ENCODE assay signal across 23 mouse cellular contexts in the genomic region with DNA sequence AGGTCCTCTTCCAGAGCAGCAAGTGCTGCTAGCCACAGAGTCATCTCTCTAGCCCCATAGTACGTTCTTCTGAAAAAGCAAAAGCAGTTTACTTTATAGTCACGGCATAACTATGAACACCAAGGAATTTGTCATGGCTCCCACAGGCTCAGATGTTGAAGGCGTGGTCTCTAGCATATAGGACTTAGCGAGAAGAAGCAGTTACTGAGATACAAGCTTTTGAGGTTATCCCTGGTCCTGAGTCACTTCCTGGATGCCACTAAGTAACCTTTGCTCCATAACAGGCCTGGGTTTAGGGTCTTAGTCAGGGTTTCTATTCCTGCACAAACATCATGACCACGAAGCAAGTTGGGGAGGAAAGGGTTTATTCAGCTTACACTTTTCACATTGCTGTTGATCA. TPM values are rescaled to one million over a fixed set of nuclear protein-coding genes. Genes with fewer than 3 reads are reported as not detected.
DNase-seq lines count a peak whose midpoint lies in the region; TF ChIP-seq lines count a peak whose summit lies in the region.
"Had no signal": no experiment of that assay in that cellular context is flagged by ENCODE, and none has a peak within 500 bp of the region (broad histone marks: within the 10 kb centered on the region; RNA-seq: fewer than 3 reads in every experiment).

No protein-coding gene starts in this region.

- no peak for TF ChIP-seq CTCF in embryonic fibroblast, embryonic 13.5 days (IDR thresholded peaks at IDR 0.05; ENCODE audit: borderline replicate concordance, insufficient read depth, low read length)
- no peak for TF ChIP-seq CTCF in layer of hippocampus, adult 2 months (conservative IDR thresholded peaks at IDR 0.05)
- no peak for TF ChIP-seq CTCF in heart, adult 2 months (IDR thresholded peaks at IDR 0.05)

- H3K4me3 ChIP-seq in embryonic fibroblast, embryonic 13.5 days (ENCODE audit: insufficient read depth, low read length) = no peak overlapping the region
- H3K4me3 ChIP-seq in macrophage (ENCODE audit: inconsistent target) = no peak overlapping the region
- H3K4me3 ChIP-seq in layer of hippocampus, adult 2 months = no peak overlapping the region
- H3K4me3 ChIP-seq in heart, adult 2 months = no peak overlapping the region
- H3K4me3 ChIP-seq: embryonic facial prominence, embryonic 13.5 days; embryonic facial prominence, embryonic 15.5 days; forebrain, embryonic 13.5 days; forebrain, embryonic 15.5 days had no signal

- 67% methylated on average over 5 of the region's 5 CpGs for WGBS in macrophage (ENCODE audit: missing documents)
- WGBS in heart, adult 2 months = 77% methylated on average over 5 of the region's 5 CpGs

- H3K79me2 ChIP-seq in macrophage (ENCODE audit: inconsistent target) = peaks cover 16% of the 10 kb centered on the region
- no peaks in the 10 kb centered on the region for H3K79me2 ChIP-seq in heart, adult 2 months (replicated peaks; ENCODE audit: control insufficient read depth, insufficient read depth, low read length)

- H3K27ac ChIP-seq in embryonic fibroblast, embryonic 13.5 days (ENCODE audit: insufficient read depth, low read length) = peak overlapping the region; percentile 31; the same call in 1 of the 2 replicates
- H3K27ac ChIP-seq in macrophage = 0 out of 2 replicates have a peak overlapping the region, but pooled peaks have one; percentile 19
- no peak overlapping the region for H3K27ac ChIP-seq in layer of hippocampus, adult 2 months
- H3K27ac ChIP-seq in heart, adult 2 months = no peak overlapping the region
- H3K27ac ChIP-seq: embryonic facial prominence, embryonic 13.5 days; embryonic facial prominence, embryonic 15.5 days; forebrain, embryonic 13.5 days; forebrain, embryonic 15.5 days had no signal

- H3K36me3 ChIP-seq in macrophage (ENCODE audit: inconsistent target) = peaks cover 29% of the 10 kb centered on the region
- H3K36me3 ChIP-seq in heart, adult 2 months (ENCODE audit: control insufficient read depth, insufficient read depth, low read length) = peaks cover 25% of the 10 kb centered on the region

- peak; percentile 91 for DNase-seq in 416B (ENCODE audit: low read depth)
- no peak for DNase-seq in left cerebral cortex, postnatal 36 days (ENCODE audit: low spot score in 2 of 2)
- DNase-seq in layer of hippocampus, adult 2 months (ENCODE audit: low spot score in 2 of 2) = no peak
- no peak for DNase-seq in heart, adult 2 months
- DNase-seq in adrenal gland, postnatal 14 days = no peak
- DNase-seq: adrenal gland, adult 8-10 months; adrenal gland, postnatal 25 days; cerebellum, adult 11 months; cerebellum, adult 18-20 months; cerebellum, adult 8-10 months; cerebellum, adult 9-11 months; cerebellum, postnatal 14 days; cerebellum, postnatal 36 days; embryo, embryonic 11 days; forebrain, postnatal 0 days had no signal

- H3K9ac ChIP-seq in heart, adult 2 months (ENCODE audit: low read depth, low read length) = no peak overlapping the region
- H3K9ac ChIP-seq: embryonic facial prominence, embryonic 13.5 days; embryonic facial prominence, embryonic 15.5 days; forebrain, embryonic 13.5 days; forebrain, embryonic 15.5 days; forebrain, postnatal 0 days had no signal

- intact Hi-C loops in left cerebral cortex, postnatal 36 days (cut with DNase I) = no loop called here
- intact Hi-C loops in heart, adult 2 months (cut with DNase I) = no loop called here

- TF ChIP-seq EP300 in heart, adult 2 months (IDR thresholded peaks at IDR 0.05; ENCODE audit: insufficient read depth, low read depth, low read length) = no peak

- H3K27me3 ChIP-seq in heart, adult 2 months (ENCODE audit: control insufficient read depth, insufficient read depth, low read length) = no peaks in the 10 kb centered on the region
- H3K27me3 ChIP-seq: CH12.LX; embryonic facial prominence, embryonic 13.5 days; embryonic facial prominence, embryonic 15.5 days; forebrain, embryonic 13.5 days; forebrain, embryonic 15.5 days; Patski had no signal

- TF ChIP-seq POLR2A in embryonic fibroblast, embryonic 13.5 days (IDR thresholded peaks at IDR 0.05; ENCODE audit: low read depth, low read length) = no peak
- no peak for TF ChIP-seq POLR2A in heart, adult 2 months (IDR thresholded peaks at IDR 0.05; ENCODE audit: insufficient read depth, low read depth, low read length)

- peaks cover 16% of the 10 kb centered on the region for H3K4me1 ChIP-seq in embryonic fibroblast, embryonic 13.5 days (ENCODE audit: control insufficient read depth, insufficient read depth, low read length)
- peaks cover 4% of the 10 kb centered on the region for H3K4me1 ChIP-seq in heart, adult 2 months (ENCODE audit: control insufficient read depth, insufficient read depth, low read length)

RNA-seq across cellular contexts. Expression of a gene that starts 7.1 kb away (rescaled TPM):
- polyA plus RNA-seq in embryonic fibroblast, embryonic 13.5 days (2011; ENCODE audit: insufficient read length, low read depth, missing spikeins) = 3,843 and 4,417 TPM in 2 replicates
- total RNA-seq in macrophage (2018; cell fraction: chromatin; rRNA removed) = 100 to 1,000 TPM in 25 of 26 experiments, 10 to 100 TPM in 1; 99.5 to 452 (median 174) TPM
- total RNA-seq in macrophage (2018; cell fraction: cytosol; rRNA removed) = 1,000 to 10,000 TPM; 1,477 to 5,481 (median 3,449) TPM
- 100 to 1,000 TPM; 301 to 898 (median 554) TPM for total RNA-seq in macrophage (2018; cell fraction: nucleus; rRNA removed)
- polyA plus RNA-seq in macrophage (2018) = 3,757 to 4,485 TPM (median 4,124 TPM) in 3 replicates
- 100 to 1,000 TPM; 939 to 945 TPM for total RNA-seq in left cerebral cortex, postnatal 36 days (2021)
- 1,000 to 10,000 TPM in 1 of 2 experiments, 100 to 1,000 TPM in 1; 932 to 1,022 TPM for total RNA-seq in layer of hippocampus, adult 2 months (2021)
- 1,000 to 10,000 TPM; 2,957 to 3,343 TPM for total RNA-seq in heart, adult 2 months (2021)
- 1,003 and 1,026 TPM in 2 replicates for polyA plus RNA-seq in heart, adult 2 months (2012; rRNA removed)
- total RNA-seq in adrenal gland, postnatal 14 days (2021) = 2,745 and 3,054 TPM in 2 replicates

Comparison
In these comparisons a context has a peak if more than half of its experiments do, and no peak if none do; other contexts are left out.
1. H3K27ac ChIP-seq: peak in embryonic fibroblast, embryonic 13.5 days (single experiment) and macrophage (single experiment); none in layer of hippocampus, adult 2 months (single experiment) and heart, adult 2 months (single experiment).